Mouse (Mus musculus): ENCODE measurements around the gene Mars2. TPM values are rescaled to one million over a fixed set of nuclear protein-coding genes. Genes with fewer than 3 reads are reported as not detected.

Gene Mars2
- polyA plus RNA-seq, 1 experiment from 2014 or later, result 5.3 TPM

DNA sequence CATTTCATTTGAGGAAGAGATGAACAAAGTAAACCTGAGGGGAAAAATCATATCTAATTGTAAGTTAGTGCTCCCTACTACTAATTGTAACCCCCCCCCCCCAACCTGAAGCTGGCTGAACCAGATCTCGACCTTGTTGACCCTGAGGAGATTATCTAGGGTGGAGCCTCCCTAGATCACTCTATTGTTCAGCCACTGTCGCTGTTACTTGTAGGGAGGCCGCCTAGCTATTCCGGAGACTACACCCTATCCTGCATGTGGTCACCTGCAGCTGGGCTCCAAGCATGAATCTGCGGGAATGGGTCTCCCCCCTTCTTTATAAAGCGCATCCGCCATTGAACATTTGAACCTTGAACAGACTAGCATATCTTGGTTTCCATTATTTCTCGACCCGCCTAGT is 42.1 kb downstream of the Mars2 start:
- no peak overlapping the region for H3K4me3 ChIP-seq (replicated peaks; ENCODE audit: low read length)
- H3K9me3 ChIP-seq (ENCODE audit: control insufficient read depth, low read length), result no peaks in the 10 kb centered on the region
- ATAC-seq, result no peak
- no peaks in the 10 kb centered on the region for H3K4me1 ChIP-seq (replicated peaks; ENCODE audit: control insufficient read depth, insufficient read depth, low read length)
- H3K4me2 ChIP-seq (ENCODE audit: low read length), result no peak overlapping the region
- 71% methylated on average over 9 of the region's 9 CpGs for WGBS
- no peak overlapping the region for H3K27ac ChIP-seq (ENCODE audit: low read length)
- H3K27me3 ChIP-seq (replicated peaks; ENCODE audit: control insufficient read depth, insufficient read depth, low read length), result no peaks in the 10 kb centered on the region
- H3K9ac ChIP-seq (replicated peaks; ENCODE audit: low read depth, low read length), result no peak overlapping the region
- no peaks in the 10 kb centered on the region for H3K36me3 ChIP-seq (ENCODE audit: control insufficient read depth, insufficient read depth)

Other genes starting within 250 kb of the Mars2 start
- gene Sf3b1, start 209.7 kb upstream of the Mars2 start, polyA plus RNA-seq (2015; fragmentation: Nextera tagmentation; extraction: Ambion mirVana), result 379 and 442 TPM in 2 replicates
- 34.4 and 35.5 TPM in 2 replicates for gene Coq10b, start 184.4 kb upstream of the Mars2 start, polyA plus RNA-seq (2015; fragmentation: Nextera tagmentation; extraction: Ambion mirVana)
- gene Hspe1, start 149.0 kb upstream of the Mars2 start, polyA plus RNA-seq (2015; fragmentation: Nextera tagmentation; extraction: Ambion mirVana), result 215 and 231 TPM in 2 replicates
- gene Hspd1, start 148.9 kb upstream of the Mars2 start, polyA plus RNA-seq (2015; fragmentation: Nextera tagmentation; extraction: Ambion mirVana), result 295 and 312 TPM in 2 replicates
- gene Mob4, start 105.9 kb upstream of the Mars2 start, polyA plus RNA-seq (2015; fragmentation: Nextera tagmentation; extraction: Ambion mirVana), result 194 and 201 TPM in 2 replicates
- gene Rftn2, start 10.4 kb upstream of the Mars2 start, polyA plus RNA-seq (2015; fragmentation: Nextera tagmentation; extraction: Ambion mirVana), result 10.4 and 15.1 TPM in 2 replicates
- not detected in 2 replicates for gene Boll, start 126.3 kb downstream of the Mars2 start, polyA plus RNA-seq (2015; fragmentation: Nextera tagmentation; extraction: Ambion mirVana)
- gene Plcl1, start 168.7 kb downstream of the Mars2 start, polyA plus RNA-seq (2015; fragmentation: Nextera tagmentation; extraction: Ambion mirVana), result 5.0 and 5.1 TPM in 2 replicates

Measured in forebrain, embryonic 16.5 days (tissue).